Mouse (Mus musculus): ENCODE data around the gene Aco2. TPM values are rescaled to one million over a fixed set of nuclear protein-coding genes. Genes with fewer than 3 reads are reported as not detected.

Aco2 gene
- polyA plus RNA-seq, 2 experiments from 2014 or later = 94.3 to 166 TPM

- ATAC-seq = peak; percentile 90
These were observed 53.8 kb downstream of the Aco2 start, which contains the start of gene Polr3h for GRCm38 (mm10) chr15:81925760-81926445. Polr3h (minus strand) TSS chr15:81926240.

- ATAC-seq = no peak
These were observed 54.3 kb downstream of the Aco2 start for GRCm38 (mm10) chr15:81926446-81926822.

- no peak for ATAC-seq
These were observed 55.6 kb downstream of the Aco2 start for GRCm38 (mm10) chr15:81927741-81928140.

DNA sequence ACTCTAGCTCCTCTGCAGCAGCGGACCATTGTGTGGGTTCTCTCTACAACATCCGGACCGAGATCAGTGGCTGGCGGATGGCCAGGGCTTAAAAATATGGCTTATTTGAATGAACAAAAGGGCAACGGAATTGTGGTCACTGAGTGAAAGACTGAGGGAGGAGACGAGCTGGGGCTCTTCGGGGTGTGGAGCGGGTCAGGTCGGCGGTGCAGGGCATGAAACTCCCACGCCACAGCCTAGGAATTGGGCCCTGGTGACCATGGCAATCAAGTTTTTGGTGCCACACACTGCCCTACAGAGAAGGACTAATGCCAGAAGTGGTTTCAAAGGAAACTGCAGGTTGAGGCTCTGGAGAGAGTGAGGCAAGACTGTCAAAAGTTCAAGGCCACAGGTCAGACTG, 56.2 kb downstream of the Aco2 start:
- no peak for ATAC-seq

- ATAC-seq = peak; percentile 70
These were observed 60.9 kb downstream of the Aco2 start for GRCm38 (mm10) chr15:81932951-81933470.

- no peak for ATAC-seq
These were observed 61.9 kb downstream of the Aco2 start for GRCm38 (mm10) chr15:81933986-81934385.

- ATAC-seq = no peak
These were observed 63.9 kb downstream of the Aco2 start for GRCm38 (mm10) chr15:81935869-81936637.

- ATAC-seq = no peak
These were observed 64.6 kb downstream of the Aco2 start, which contains the start of gene Csdc2 for GRCm38 (mm10) chr15:81936679-81937078. Csdc2 (plus strand) TSS chr15:81936759.

GRCm38 (mm10) chr15:81937098-81937972, 65.2 kb downstream of the Aco2 start:
- ATAC-seq = no peak

- ATAC-seq = no peak
These were observed 66.1 kb downstream of the Aco2 start for GRCm38 (mm10) chr15:81938246-81938645.

GRCm38 (mm10) chr15:81939157-81939715, 67.1 kb downstream of the Aco2 start:
- ATAC-seq = no peak

- ATAC-seq = no peak
These were observed 67.7 kb downstream of the Aco2 start for GRCm38 (mm10) chr15:81939774-81940173.

DNA sequence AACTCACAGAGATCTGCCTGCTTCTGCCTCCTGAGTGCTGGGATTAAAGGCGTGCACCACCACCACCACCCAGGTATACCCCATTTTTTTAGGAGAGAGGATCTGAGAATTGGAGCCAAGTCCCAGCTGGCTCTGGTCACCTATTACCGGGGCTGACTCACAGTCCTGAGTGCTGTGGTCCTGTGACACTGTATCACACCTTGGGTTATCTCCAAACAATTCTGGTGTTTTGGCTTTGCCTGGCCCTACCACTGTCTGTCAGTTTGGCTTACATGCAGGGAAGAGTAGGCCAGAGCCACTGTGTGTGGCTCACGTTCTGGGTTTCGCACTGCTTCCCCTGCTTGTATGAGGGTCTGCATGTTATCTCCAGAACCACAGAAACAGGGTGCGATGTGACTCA, 68.1 kb downstream of the Aco2 start:
- ATAC-seq = no peak

GRCm38 (mm10) chr15:81941010-81941409, 68.9 kb downstream of the Aco2 start:
- no peak for ATAC-seq

DNA sequence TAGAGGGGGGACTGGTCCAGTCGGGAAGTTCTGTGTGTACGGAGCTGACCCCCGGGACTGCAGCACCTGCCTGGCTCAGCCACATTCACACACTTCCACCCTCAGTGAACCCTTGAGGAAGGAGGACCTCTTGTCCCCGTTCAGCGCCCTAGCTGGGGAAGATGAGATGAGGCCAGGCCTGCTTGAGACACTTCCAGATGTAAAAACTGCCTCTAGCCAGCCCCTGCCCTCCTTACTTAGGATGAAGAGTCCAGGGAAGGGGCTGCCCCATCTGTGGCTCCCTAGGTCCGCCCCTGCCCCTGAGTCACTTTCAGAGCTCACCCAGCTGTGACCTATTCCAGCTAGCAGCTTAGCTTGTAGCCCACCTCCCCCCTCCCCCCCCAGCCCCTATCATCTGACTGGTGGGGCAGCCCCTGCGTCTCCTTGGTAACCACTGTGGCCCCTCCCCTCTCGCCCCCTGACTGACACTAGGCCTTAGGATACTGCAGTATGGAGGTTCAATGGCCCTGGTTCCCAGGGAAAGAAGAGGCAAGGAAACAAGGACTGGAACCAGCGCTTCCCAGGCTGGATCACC, 71.2 kb downstream of the Aco2 start:
- ATAC-seq = no peak

DNA sequence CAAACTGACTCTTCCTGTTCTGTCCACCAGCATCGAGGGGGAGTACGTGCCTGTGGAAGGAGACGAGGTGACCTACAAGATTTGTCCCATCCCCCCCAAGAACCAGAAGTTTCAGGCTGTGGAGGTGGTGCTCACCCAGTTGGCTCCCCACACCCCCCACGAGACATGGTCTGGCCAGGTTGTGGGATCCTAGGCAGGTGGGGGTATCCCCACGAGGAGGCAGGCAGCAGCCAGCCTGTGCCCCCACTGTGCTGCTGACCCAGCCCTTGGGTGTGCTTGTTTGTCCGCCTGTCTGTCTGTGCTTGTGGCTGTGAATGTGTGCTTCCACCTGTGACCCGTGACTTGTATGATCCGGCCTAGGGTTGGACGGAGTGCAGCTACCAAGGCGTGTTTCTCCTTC, 77.0 kb downstream of the Aco2 start:
- ATAC-seq = no peak

DNA sequence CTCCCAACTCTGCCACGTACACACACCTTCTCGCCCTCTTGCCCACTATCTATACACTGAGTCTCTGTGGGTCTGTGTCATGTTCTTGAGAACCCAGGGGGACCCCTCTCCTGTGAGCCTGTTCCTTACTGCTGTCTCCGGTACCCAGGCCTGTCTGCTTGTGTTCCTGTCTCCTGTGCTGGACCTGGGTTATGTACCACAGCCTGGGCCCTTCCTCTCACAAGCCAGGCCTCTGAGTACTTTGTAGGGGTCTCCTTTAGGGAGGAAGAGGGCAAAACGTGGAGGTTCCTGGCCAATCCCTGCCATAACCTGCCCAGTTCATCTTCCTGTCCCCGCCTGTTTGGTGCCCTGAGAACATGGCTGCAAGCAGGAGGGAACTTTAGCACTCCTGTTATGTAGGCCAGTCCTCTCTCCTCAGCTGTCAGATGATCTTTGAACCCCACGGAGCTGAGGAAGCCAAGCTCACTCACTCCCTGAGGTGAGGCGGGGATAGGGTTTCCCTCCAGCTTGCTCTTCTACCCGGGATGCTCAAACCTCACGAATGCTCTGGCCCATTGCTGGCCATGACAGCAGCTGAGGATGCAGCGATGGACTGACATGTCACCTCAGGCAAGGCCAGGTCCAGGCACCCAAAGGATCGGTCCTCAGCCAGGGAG, 77.5 kb downstream of the Aco2 start:
- ATAC-seq = no peak

- ATAC-seq = no peak
These were observed 78.6 kb downstream of the Aco2 start for GRCm38 (mm10) chr15:81950716-81951115.

DNA sequence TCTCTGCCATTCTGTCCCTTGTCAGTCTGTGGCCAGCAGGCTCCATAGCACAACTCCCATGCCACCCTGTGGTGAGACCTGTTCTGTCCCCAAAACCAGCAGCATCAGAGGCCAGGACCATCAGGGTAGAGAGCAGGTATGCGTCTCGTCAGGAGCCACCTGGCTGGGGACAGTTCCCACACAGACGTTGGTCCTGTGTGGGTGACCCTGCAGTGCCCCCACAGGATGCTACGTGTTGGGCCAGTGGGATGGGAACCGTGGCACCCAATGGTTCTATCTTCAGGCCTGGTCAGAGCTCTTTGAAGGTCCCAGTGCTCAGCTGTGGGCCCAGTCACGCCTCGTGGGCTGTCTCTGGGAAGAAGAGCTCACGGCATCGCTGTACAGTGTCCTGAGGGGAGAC, 79.0 kb downstream of the Aco2 start:
- no peak for ATAC-seq

GRCm38 (mm10) chr15:81952310-81952709, 80.2 kb downstream of the Aco2 start:
- ATAC-seq = no peak

DNA sequence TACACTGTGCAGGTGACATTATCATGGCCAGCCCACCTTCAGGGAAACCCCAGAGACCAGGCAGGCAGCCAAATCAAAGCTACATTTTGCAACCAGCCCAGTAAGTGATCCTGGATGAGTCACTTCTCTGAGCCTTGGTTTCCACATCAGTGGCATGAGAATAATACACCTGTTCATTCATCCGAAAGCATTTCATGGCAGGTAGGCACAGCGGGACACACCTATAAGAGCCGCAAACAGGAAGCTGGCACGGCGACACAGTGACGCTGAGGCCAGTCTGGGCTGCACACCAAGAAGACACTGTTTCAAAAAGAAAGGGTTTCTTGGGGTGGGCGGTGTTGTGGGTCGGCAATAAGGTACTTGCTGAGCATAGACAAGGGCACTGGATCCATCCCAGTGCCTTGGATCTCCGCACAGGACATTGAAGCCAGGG, 82.1 kb downstream of the Aco2 start:
- ATAC-seq = no peak

GRCm38 (mm10) chr15:81954716-81955115, 82.6 kb downstream of the Aco2 start:
- no peak for ATAC-seq

Data from CD4-positive, CD25-positive, alpha-beta regulatory T cell, adult 4 months (primary cell).